Mouse (Mus musculus) frontal cortex, postnatal 10 days (tissue): ENCODE results near the gene Krtap4-2.

ENCODE experiments used
- DNase-seq, 2 experiments: peaks; one replicate each; pipeline ENCODE4 v3.0.0; 2022; ENCODE audit warnings: low spot score in 2 of 2, mixed read lengths in 1 of 2

The Krtap4-2 gene

GRCm38 (mm10) chr11:99590981-99591380, 43.9 kb downstream of the Krtap4-2 start, which contains the start of gene Krtap1-3:
Krtap1-3 (minus strand) TSS chr11:99591339.
- DNase-seq = no peak

GRCm38 (mm10) chr11:99585096-99585495, 49.8 kb downstream of the Krtap4-2 start:
- no peak for DNase-seq
